Mouse (Mus musculus): ENCODE measurements at regions not wholly inside any gene's neighbourhood (a gene's known extent, or its start where the extent isn't known, plus 50 kb on each side); places are given as distances from the start of the nearest gene placed in this dataset.

- TF ChIP-seq POLR2A (IDR thresholded peaks at IDR 0.05; ENCODE audit: borderline replicate concordance, control insufficient read depth, low read depth, low read length) = no peak
- no peak for TF ChIP-seq CTCF (IDR thresholded peaks at IDR 0.05; ENCODE audit: control insufficient read depth, insufficient read depth, low read length)
Observed at GRCm38 (mm10) chr8:12050841-12051240, 210.6 kb downstream of the Tex29 start.

Measured in bone marrow, adult 2 months (tissue).